Mouse (Mus musculus): ENCODE results near the gene OR5BS1P.

GRCm38 (mm10) chr15:98492102-98492501, 22.4 kb downstream of the OR5BS1P start, which contains the start of gene Olfr279:
- TF ChIP-seq PAX5 (IDR thresholded peaks at IDR 0.05; ENCODE audit: low read length): no peak
- TF ChIP-seq POLR2A (IDR thresholded peaks at IDR 0.05; ENCODE audit: low read depth, low read length): no peak
- no peak for TF ChIP-seq CTCF (conservative IDR thresholded peaks at IDR 0.05 in 1 of 2, IDR thresholded peaks at IDR 0.05 in 1 of 2; ENCODE audit: low read depth in 2 of 2, low read length in 2 of 2)
- TF ChIP-seq ZC3H11A (IDR thresholded peaks at IDR 0.05; ENCODE audit: low read depth, low read length): no peak
- no peak for TF ChIP-seq ELF1 (IDR thresholded peaks at IDR 0.05; ENCODE audit: low read depth, low read length)
- TF ChIP-seq ZKSCAN1 (IDR thresholded peaks at IDR 0.05; ENCODE audit: borderline replicate concordance, low read depth, low read length): no peak
- TF ChIP-seq EP300 (IDR thresholded peaks at IDR 0.05; ENCODE audit: low read length): no peak
- TF ChIP-seq ZNF384 (IDR thresholded peaks at IDR 0.05; ENCODE audit: low read depth, low read length): no peak
- no peak for TF ChIP-seq SIN3A (IDR thresholded peaks at IDR 0.05; ENCODE audit: low read length)
